In genomic region chr8:121029076-121029475, GRCm38 (mm10) we compare ENCODE assay signal across 27 mouse cellular contexts. TPM values are rescaled to one million over a fixed set of nuclear protein-coding genes. Genes with fewer than 3 reads are reported as not detected.
DNase-seq lines count a peak whose midpoint lies in the region; ATAC-seq lines count a peak whose summit lies in the region.
"Had no signal": no experiment of that assay in that cellular context is flagged by ENCODE, and none has a peak within 500 bp of the region (broad histone marks: within the 10 kb centered on the region; RNA-seq: fewer than 3 reads in every experiment).

No protein-coding gene starts in this region.

- H3K27ac ChIP-seq in hindbrain, embryonic 12.5 days, result no peak overlapping the region
- H3K27ac ChIP-seq: gastrocnemius, adult 2 months; heart, embryonic 15.5 days; hindbrain, embryonic 10.5 days; hindbrain, embryonic 14.5 days; hindbrain, postnatal 0 days had no signal

- no peak overlapping the region for H3K9ac ChIP-seq in hindbrain, embryonic 12.5 days
- H3K9ac ChIP-seq: forebrain, postnatal 0 days; heart, embryonic 12.5 days; heart, embryonic 15.5 days; hindbrain, embryonic 14.5 days had no signal

- peaks cover 7% of the 10 kb centered on the region for H3K4me1 ChIP-seq in hindbrain, embryonic 12.5 days

- WGBS in hindbrain, embryonic 12.5 days, result 83% methylated on average over 6 of the region's 6 CpGs

- DNase-seq in cerebellum, postnatal 14 days, result peak; percentile 35 to 45
- DNase-seq in cerebellum, adult 9-11 months, result no peak
- DNase-seq in 3T3-L1 (ENCODE audit: low read depth, low spot score) (peak; percentile 6), NIH3T3 (ENCODE audit: low read depth) (peak; percentile 65)
- DNase-seq in heart, adult 8-10 months (ENCODE audit: low spot score), result no peak
- DNase-seq: adrenal gland, postnatal 10 days; cerebellum, adult 18-20 months; cerebellum, adult 9-10 months; forebrain, postnatal 0 days; gastrocnemius, adult 2 months; gastrocnemius, postnatal 14 days; heart, adult 11 months; heart, postnatal 10 days; heart, postnatal 36 days; kidney, adult 18-20 months had no signal

- no peaks in the 10 kb centered on the region for H3K36me3 ChIP-seq in hindbrain, embryonic 12.5 days
- H3K36me3 ChIP-seq: heart, embryonic 12.5 days; heart, embryonic 15.5 days; hindbrain, embryonic 10.5 days had no signal

- no peak overlapping the region for H3K4me3 ChIP-seq in hindbrain, embryonic 12.5 days
- H3K4me3 ChIP-seq: gastrocnemius, adult 2 months; heart, embryonic 12.5 days; heart, embryonic 15.5 days; hindbrain, embryonic 10.5 days had no signal

- H3K9me3 ChIP-seq in hindbrain, embryonic 12.5 days (replicated peaks), result no peaks in the 10 kb centered on the region
- H3K9me3 ChIP-seq: heart, embryonic 12.5 days; heart, embryonic 15.5 days; hindbrain, embryonic 10.5 days had no signal

- no peak for ATAC-seq in hindbrain, embryonic 12.5 days (ENCODE audit: low FRiP score)
- ATAC-seq: activated CD4-positive, CD25-positive, alpha-beta regulatory T cell, adult 4 months; CD4-positive, CD25-positive, alpha-beta regulatory T cell, adult 4 months; forebrain, embryonic 14.5 days; forebrain, postnatal 0 days; hindbrain, postnatal 0 days; inflammation-experienced regulatory T-cells, adult 6 months; intestine, embryonic 16.5 days had no signal

- peaks cover 14% of the 10 kb centered on the region for H3K27me3 ChIP-seq in hindbrain, embryonic 12.5 days

- H3K4me2 ChIP-seq in hindbrain, embryonic 12.5 days (replicated peaks), result no peak overlapping the region
- H3K4me2 ChIP-seq: heart, embryonic 12.5 days; heart, embryonic 15.5 days; hindbrain, embryonic 14.5 days had no signal

RNA-seq across cellular contexts. Expression of gene Foxf1, which starts 55.1 kb away (rescaled TPM):
- total RNA-seq in heart, adult 8-10 months (2022), result under 1 TPM in 3 of 4 experiments, not detected in 1; 0.19 to 0.34 (median 0.33) TPM
- polyA plus RNA-seq in hindbrain, embryonic 12.5 days (2016; fragmentation: Nextera tagmentation; extraction: Ambion mirVana), result 2.0 and 3.2 TPM in 2 replicates
- total RNA-seq: MEL had no signal
- polyA plus RNA-seq: activated CD4-positive, CD25-positive, alpha-beta regulatory T cell, adult 4 months had no signal

Comparison
In these comparisons a context has a peak if more than half of its experiments do, and no peak if none do; other contexts are left out.
1. DNase-seq: peak in cerebellum, postnatal 14 days (2 of 2), 3T3-L1 (single experiment) and NIH3T3 (single experiment); none in cerebellum, adult 9-11 months (single experiment) and heart, adult 8-10 months (single experiment).